Mouse (Mus musculus): ENCODE measurements at regions not wholly inside any gene's neighbourhood (a gene's known extent, or its start where the extent isn't known, plus 50 kb on each side); places are given as distances from the start of the nearest gene placed in this dataset.

GRCm38 (mm10) chr8:92115479-92116267, 241.8 kb upstream of the Irx5 start:
- 93% methylated on average over 15 of the region's 15 CpGs for WGBS
- Histone ChIP-seq H3K4me3 (ENCODE audit: low read length) (no peak overlapping the region), H3K27ac (ENCODE audit: low read length) (no peak overlapping the region), H3K27me3 (ENCODE audit: insufficient read depth, low read length) (peaks cover 8% of the 10 kb centered on the region), H3K9ac (replicated peaks; ENCODE audit: low read length) (no peak overlapping the region), H3K36me3 (ENCODE audit: insufficient read depth, low read length) (no peaks in the 10 kb centered on the region), H3K4me1 (ENCODE audit: insufficient read depth, low read length) (peaks cover 13% of the 10 kb centered on the region), H3K4me2 (replicated peaks; ENCODE audit: low read depth, low read length) (no peak overlapping the region), H3K9me3 (ENCODE audit: low read length) (no peaks in the 10 kb centered on the region)
- no peak for ATAC-seq (ENCODE audit: low FRiP score, low TSS enrichment)

- 23% methylated on average over 22 of the region's 22 CpGs for WGBS
- Histone ChIP-seq H3K27ac (ENCODE audit: low read length) (no peak overlapping the region), H3K9me3 (ENCODE audit: low read length) (no peaks in the 10 kb centered on the region), H3K9ac (replicated peaks; ENCODE audit: low read length) (no peak overlapping the region), H3K4me2 (replicated peaks; ENCODE audit: low read depth, low read length) (peak overlapping the region; percentile 31), H3K4me3 (ENCODE audit: low read length) (peak overlapping the region; percentile 10; the same call in 1 of the 2 replicates), H3K4me1 (ENCODE audit: insufficient read depth, low read length) (peaks cover 13% of the 10 kb centered on the region), H3K27me3 (ENCODE audit: insufficient read depth, low read length) (peaks cover 7% of the 10 kb centered on the region), H3K36me3 (ENCODE audit: insufficient read depth, low read length) (no peaks in the 10 kb centered on the region)
- no peak for ATAC-seq (ENCODE audit: low FRiP score, low TSS enrichment)
Observed at GRCm38 (mm10) chr8:92114311-92115275, 242.8 kb upstream of the Irx5 start.

- no peaks in the 10 kb centered on the region for H3K9me3 ChIP-seq (ENCODE audit: low read length)
- peaks cover 5% of the 10 kb centered on the region for H3K27me3 ChIP-seq (ENCODE audit: insufficient read depth, low read length)
- 6% methylated on average over 9 of the region's 9 CpGs for WGBS
- peaks cover 13% of the 10 kb centered on the region for H3K4me1 ChIP-seq (ENCODE audit: insufficient read depth, low read length)
- H3K4me3 ChIP-seq (ENCODE audit: low read length), result peak overlapping the region; percentile 10; the same call in 1 of the 2 replicates
- peak overlapping the region; percentile 31 for H3K4me2 ChIP-seq (replicated peaks; ENCODE audit: low read depth, low read length)
- H3K27ac ChIP-seq (ENCODE audit: low read length), result no peak overlapping the region
- no peak overlapping the region for H3K9ac ChIP-seq (replicated peaks; ENCODE audit: low read length)
- no peak for ATAC-seq (ENCODE audit: low FRiP score, low TSS enrichment)
- no peaks in the 10 kb centered on the region for H3K36me3 ChIP-seq (ENCODE audit: insufficient read depth, low read length)
Observed at GRCm38 (mm10) chr8:92113901-92114300, 243.5 kb upstream of the Irx5 start.

GRCm38 (mm10) chr8:92113386-92113785, 244.0 kb upstream of the Irx5 start:
- no peak overlapping the region for H3K4me2 ChIP-seq (replicated peaks; ENCODE audit: low read depth, low read length)
- no peak for ATAC-seq (ENCODE audit: low FRiP score, low TSS enrichment)
- 39% methylated on average over 4 of the region's 4 CpGs for WGBS
- H3K9me3 ChIP-seq (ENCODE audit: low read length), result no peaks in the 10 kb centered on the region
- H3K36me3 ChIP-seq (ENCODE audit: insufficient read depth, low read length), result no peaks in the 10 kb centered on the region
- no peak overlapping the region for H3K27ac ChIP-seq (ENCODE audit: low read length)
- H3K4me1 ChIP-seq (ENCODE audit: insufficient read depth, low read length), result peaks cover 13% of the 10 kb centered on the region
- H3K9ac ChIP-seq (replicated peaks; ENCODE audit: low read length), result no peak overlapping the region
- no peak overlapping the region for H3K4me3 ChIP-seq (ENCODE audit: low read length)
- peaks cover 5% of the 10 kb centered on the region for H3K27me3 ChIP-seq (ENCODE audit: insufficient read depth, low read length)

- H3K9ac ChIP-seq (replicated peaks; ENCODE audit: low read length), result no peak overlapping the region
- no peak overlapping the region for H3K27ac ChIP-seq (ENCODE audit: low read length)
- no peaks in the 10 kb centered on the region for H3K27me3 ChIP-seq (ENCODE audit: insufficient read depth, low read length)
- 37% methylated on average over 6 of the region's 6 CpGs for WGBS
- H3K4me2 ChIP-seq (replicated peaks; ENCODE audit: low read depth, low read length), result no peak overlapping the region
- H3K9me3 ChIP-seq (ENCODE audit: low read length), result no peaks in the 10 kb centered on the region
- ATAC-seq (ENCODE audit: low FRiP score, low TSS enrichment), result no peak
- H3K36me3 ChIP-seq (ENCODE audit: insufficient read depth, low read length), result no peaks in the 10 kb centered on the region
- no peaks in the 10 kb centered on the region for H3K4me1 ChIP-seq (ENCODE audit: insufficient read depth, low read length)
- H3K4me3 ChIP-seq (ENCODE audit: low read length), result no peak overlapping the region
Observed at GRCm38 (mm10) chr8:92104561-92104960, 252.9 kb upstream of the Irx5 start.

GRCm38 (mm10) chr8:92102521-92102920, 254.9 kb upstream of the Irx5 start:
- no peak overlapping the region for H3K4me3 ChIP-seq (ENCODE audit: low read length)
- no peak overlapping the region for H3K4me2 ChIP-seq (replicated peaks; ENCODE audit: low read depth, low read length)
- 86% methylated on average over 4 of the region's 4 CpGs for WGBS
- no peaks in the 10 kb centered on the region for H3K4me1 ChIP-seq (ENCODE audit: insufficient read depth, low read length)
- ATAC-seq (ENCODE audit: low FRiP score, low TSS enrichment), result no peak
- H3K9ac ChIP-seq (replicated peaks; ENCODE audit: low read length), result no peak overlapping the region
- H3K27me3 ChIP-seq (ENCODE audit: insufficient read depth, low read length), result no peaks in the 10 kb centered on the region
- H3K27ac ChIP-seq (ENCODE audit: low read length), result no peak overlapping the region
- no peaks in the 10 kb centered on the region for H3K9me3 ChIP-seq (ENCODE audit: low read length)
- no peaks in the 10 kb centered on the region for H3K36me3 ChIP-seq (ENCODE audit: insufficient read depth, low read length)

GRCm38 (mm10) chr8:92095276-92095675, 262.1 kb upstream of the Irx5 start:
- Histone ChIP-seq H3K4me3 (ENCODE audit: low read length) (no peak overlapping the region), H3K9ac (replicated peaks; ENCODE audit: low read length) (no peak overlapping the region), H3K4me1 (ENCODE audit: insufficient read depth, low read length) (no peaks in the 10 kb centered on the region), H3K27ac (ENCODE audit: low read length) (no peak overlapping the region), H3K27me3 (ENCODE audit: insufficient read depth, low read length) (no peaks in the 10 kb centered on the region), H3K36me3 (ENCODE audit: insufficient read depth, low read length) (no peaks in the 10 kb centered on the region), H3K9me3 (ENCODE audit: low read length) (no peaks in the 10 kb centered on the region), H3K4me2 (replicated peaks; ENCODE audit: low read depth, low read length) (no peak overlapping the region)
- 85% methylated on average over 12 of the region's 12 CpGs for WGBS
- ATAC-seq (ENCODE audit: low FRiP score, low TSS enrichment), result no peak

- WGBS, result 74% methylated on average over 2 of the region's 2 CpGs
Observed at GRCm38 (mm10) chr8:92084124-92084523, 273.3 kb upstream of the Irx5 start.

GRCm38 (mm10) chr8:92081900-92082299, 275.5 kb upstream of the Irx5 start:
- ATAC-seq (ENCODE audit: low FRiP score, low TSS enrichment), result no peak
- Histone ChIP-seq H3K9ac (replicated peaks; ENCODE audit: low read length) (no peak overlapping the region), H3K9me3 (ENCODE audit: low read length) (no peaks in the 10 kb centered on the region), H3K36me3 (ENCODE audit: insufficient read depth, low read length) (no peaks in the 10 kb centered on the region), H3K4me1 (ENCODE audit: insufficient read depth, low read length) (no peaks in the 10 kb centered on the region), H3K27ac (ENCODE audit: low read length) (no peak overlapping the region), H3K4me3 (ENCODE audit: low read length) (no peak overlapping the region), H3K27me3 (ENCODE audit: insufficient read depth, low read length) (no peaks in the 10 kb centered on the region), H3K4me2 (replicated peaks; ENCODE audit: low read depth, low read length) (no peak overlapping the region)
- WGBS, result 83% methylated on average over 6 of the region's 6 CpGs

More at GRCm38 (mm10) chr8:92084124-92084523, 273.3 kb upstream of the Irx5 start:
- Histone ChIP-seq H3K9ac (replicated peaks; ENCODE audit: low read length) (no peak overlapping the region), H3K27ac (ENCODE audit: low read length) (no peak overlapping the region), H3K27me3 (ENCODE audit: insufficient read depth, low read length) (no peaks in the 10 kb centered on the region), H3K4me2 (replicated peaks; ENCODE audit: low read depth, low read length) (no peak overlapping the region), H3K9me3 (ENCODE audit: low read length) (no peaks in the 10 kb centered on the region), H3K4me1 (ENCODE audit: insufficient read depth, low read length) (no peaks in the 10 kb centered on the region), H3K4me3 (ENCODE audit: low read length) (no peak overlapping the region), H3K36me3 (ENCODE audit: insufficient read depth, low read length) (no peaks in the 10 kb centered on the region)
- ATAC-seq (ENCODE audit: low FRiP score, low TSS enrichment), result no peak

Data from kidney, embryonic 16.5 days (tissue).